Mouse (Mus musculus) myocyte (in vitro differentiated cells): ENCODE measurements around the gene Cd80.

Source experiments
- E2F4 ChIP-seq: IDR thresholded peaks from one replicate; pipeline ENCODE4 v1.6.1; 2011; ENCODE audit warnings: mild to moderate bottlenecking, control low read depth, moderate library complexity; ENCODE audit not compliant: insufficient read depth
- MYOD1 ChIP-seq, 3 experiments: IDR thresholded peaks; one replicate each; pipeline ENCODE4 v1.6.1; 2011; ENCODE audit warnings: control low read depth in 2 of 3, low read depth in 2 of 3, mild to moderate bottlenecking in 2 of 3, moderate library complexity in 1 of 3; ENCODE audit not compliant: insufficient read length in 2 of 3, control insufficient read depth in 1 of 3
- POLR2A ChIP-seq: IDR thresholded peaks from one replicate; pipeline ENCODE4 v1.6.1; 2011; ENCODE audit warnings: low read depth, mild to moderate bottlenecking, control low read depth, moderate library complexity; ENCODE audit not compliant: insufficient read length
- SRF ChIP-seq: IDR thresholded peaks from one replicate; pipeline ENCODE4 v1.6.1; 2011; ENCODE audit warnings: low read depth; ENCODE audit not compliant: control insufficient read depth, insufficient read length
- USF1 ChIP-seq: IDR thresholded peaks from one replicate; pipeline ENCODE4 v1.6.1; 2011; ENCODE audit warnings: low read depth, mild to moderate bottlenecking, control low read depth, moderate library complexity

GRCm38 (mm10) chr16:38481327-38481726 is 26.0 kb downstream of the Cd80 start:
- no peak for TF ChIP-seq POLR2A
- no peak for TF ChIP-seq SRF
- TF ChIP-seq E2F4: no peak
- TF ChIP-seq USF1: no peak
- no peak for TF ChIP-seq MYOD1 (IDR thresholded peaks at IDR 0.05; ENCODE audit: control insufficient read depth in 1 of 3, insufficient read length in 2 of 3, low read depth in 2 of 3)
